Mouse (Mus musculus) MEL (cell line): ENCODE data around the gene Gm34302. TPM values are rescaled to one million over a fixed set of nuclear protein-coding genes. Genes with fewer than 3 reads are reported as not detected.

ENCODE experiments used
- DNase-seq: peaks from one replicate; pipeline ENCODE4 v3.0.0; 2011; ENCODE audit warnings: low read depth, low spot score
- H3K27ac ChIP-seq: 2 replicates; pipeline ENCODE4 v1.5.1; 2012; ENCODE audit warnings: low read depth, mild to moderate bottlenecking, control low read depth, low read length, moderate library complexity; ENCODE audit not compliant: control insufficient read depth
- H3K27me3 ChIP-seq, 2 experiments: fragments of 150-350 bp in 1 of 2; sonication (generic) in 1 of 2; 2 replicates each; pipeline ENCODE4 v1.6.1; 2012; ENCODE audit warnings: low read length in 2 of 2, mild to moderate bottlenecking in 2 of 2, improper control_type of control experiment in 1 of 2, moderate library complexity in 1 of 2; ENCODE audit not compliant: insufficient read depth in 2 of 2, control insufficient read depth in 1 of 2
- H3K36me3 ChIP-seq, 2 experiments: 2 replicates each; pipeline ENCODE4 v1.6.1; 2012 to 2014; ENCODE audit warnings: low read length in 2 of 2, improper control_type of control experiment in 1 of 2, inconsistent platforms in 1 of 2, mild to moderate bottlenecking in 1 of 2; ENCODE audit not compliant: insufficient read depth in 2 of 2, control insufficient read depth in 1 of 2
- H3K4me1 ChIP-seq, 2 experiments: fragments of 150-350 bp in 1 of 2; sonication (generic) in 1 of 2; 2 replicates each; pipeline ENCODE4 v1.6.1; 2012; ENCODE audit warnings: low read length in 2 of 2, improper control_type of control experiment in 1 of 2, mild to moderate bottlenecking in 1 of 2; ENCODE audit not compliant: insufficient read depth in 2 of 2, control insufficient read depth in 1 of 2
- H3K4me3 ChIP-seq, 2 experiments: fragments of 150-350 bp in 1 of 2; sonication (generic) in 1 of 2; 2 replicates each; pipeline ENCODE4 v1.5.1; 2012; ENCODE audit warnings: low read depth in 2 of 2, low read length in 2 of 2, mild to moderate bottlenecking in 2 of 2, moderate library complexity in 2 of 2, control low read depth in 1 of 2, improper control_type of control experiment in 1 of 2; ENCODE audit not compliant: control insufficient read depth in 1 of 2, insufficient read depth in 1 of 2
- H3K79me2 ChIP-seq: 2 replicates; pipeline ENCODE4 v1.6.1; 2012; ENCODE audit warnings: mild to moderate bottlenecking, low read length, moderate library complexity; ENCODE audit not compliant: control insufficient read depth, poor library complexity, insufficient read depth
- H3K9ac ChIP-seq: 2 replicates; pipeline ENCODE4 v1.6.1; 2012; ENCODE audit warnings: low read depth, mild to moderate bottlenecking, control low read depth, low read length, moderate library complexity; ENCODE audit not compliant: control insufficient read depth, poor library complexity, severe bottlenecking
- H3K9me3 ChIP-seq: fragments of 150-350 bp; sonication (generic); replicated peaks from 2 replicates; pipeline ENCODE4 v1.6.1; 2012; ENCODE audit warnings: mild to moderate bottlenecking, low read length, improper control_type of control experiment, moderate library complexity; ENCODE audit not compliant: insufficient read depth
- BHLHE40 ChIP-seq: IDR thresholded peaks from 2 replicates; pipeline ENCODE4 v1.6.1; 2012; ENCODE audit warnings: low read depth, mild to moderate bottlenecking, inconsistent platforms, low read length, improper control_type of control experiment, borderline replicate concordance
- CHD1 ChIP-seq: IDR thresholded peaks from 2 replicates; pipeline ENCODE4 v1.6.1; 2012; ENCODE audit warnings: low read depth, mild to moderate bottlenecking, inconsistent platforms, low read length, improper control_type of control experiment
- CHD2 ChIP-seq: IDR thresholded peaks from 2 replicates; pipeline ENCODE4 v1.6.1; 2011; ENCODE audit warnings: low read length, improper control_type of control experiment
- CTCF ChIP-seq, 3 experiments: IDR thresholded peaks in 2 of 3; conservative IDR thresholded peaks in 1 of 3; 2 replicates each; pipeline ENCODE4 v1.5.1; 2011 to 2012; ENCODE audit warnings: low read length in 3 of 3, low read depth in 2 of 3, mild to moderate bottlenecking in 2 of 3, improper control_type of control experiment in 1 of 3, inconsistent platforms in 1 of 3, mixed read lengths in 1 of 3, moderate library complexity in 1 of 3; ENCODE audit not compliant: control insufficient read depth in 1 of 3, insufficient read depth in 1 of 3, poor library complexity in 1 of 3, severe bottlenecking in 1 of 3
- ELF1 ChIP-seq: IDR thresholded peaks from 2 replicates; pipeline ENCODE4 v1.6.1; 2014; ENCODE audit warnings: low read depth, mild to moderate bottlenecking, inconsistent platforms, low read length, improper control_type of control experiment, moderate library complexity
- EP300 ChIP-seq, 2 experiments: IDR thresholded peaks; 2 replicates each; pipeline ENCODE4 v1.6.1; 2011; ENCODE audit warnings: improper control_type of control experiment in 2 of 2, low read length in 2 of 2, low read depth in 1 of 2, mild to moderate bottlenecking in 1 of 2
- ETS1 ChIP-seq: IDR thresholded peaks from 2 replicates; pipeline ENCODE4 v1.6.1; 2012; ENCODE audit warnings: low read depth, mild to moderate bottlenecking, inconsistent platforms, low read length, improper control_type of control experiment, moderate library complexity
- GABPA ChIP-seq: IDR thresholded peaks from 2 replicates; pipeline ENCODE4 v1.6.1; 2012; ENCODE audit warnings: low read depth, mild to moderate bottlenecking, inconsistent platforms, low read length, improper control_type of control experiment, moderate library complexity
- GATA1 ChIP-seq: IDR thresholded peaks from 2 replicates; pipeline ENCODE4 v1.6.1; 2011; ENCODE audit warnings: low read depth, low read length, improper control_type of control experiment
- JUND ChIP-seq: IDR thresholded peaks from 2 replicates; pipeline ENCODE4 v1.6.1; 2011; ENCODE audit warnings: low read depth, mild to moderate bottlenecking, improper control_type of control experiment, low read length
- KAT2A ChIP-seq: conservative IDR thresholded peaks from 2 replicates; pipeline ENCODE4 v1.6.1; 2012; ENCODE audit warnings: low read depth, low read length, improper control_type of control experiment, inconsistent platforms
- MAFK ChIP-seq: IDR thresholded peaks from 2 replicates; pipeline ENCODE4 v1.6.1; 2011; ENCODE audit warnings: low read depth, mild to moderate bottlenecking, low read length, improper control_type of control experiment, borderline replicate concordance
- MAX ChIP-seq: IDR thresholded peaks from 2 replicates; pipeline ENCODE4 v1.6.1; 2011; ENCODE audit warnings: low read length, improper control_type of control experiment
- MAZ ChIP-seq: IDR thresholded peaks from 2 replicates; pipeline ENCODE4 v1.6.1; 2012; ENCODE audit warnings: low read depth, mild to moderate bottlenecking, inconsistent platforms, low read length, improper control_type of control experiment
- MXI1 ChIP-seq: IDR thresholded peaks from 2 replicates; pipeline ENCODE4 v1.6.1; 2011; ENCODE audit warnings: mild to moderate bottlenecking, low read depth, low read length, improper control_type of control experiment
- MYB ChIP-seq: IDR thresholded peaks from 2 replicates; pipeline ENCODE4 v1.6.1; 2011; ENCODE audit warnings: mild to moderate bottlenecking, low read depth, low read length, improper control_type of control experiment
- MYC ChIP-seq: IDR thresholded peaks from 2 replicates; pipeline ENCODE4 v1.6.1; 2011; ENCODE audit warnings: low read depth, mild to moderate bottlenecking, low read length, improper control_type of control experiment, moderate library complexity
- NRF1 ChIP-seq: IDR thresholded peaks from 2 replicates; pipeline ENCODE4 v1.6.1; 2014; ENCODE audit warnings: low read depth, mild to moderate bottlenecking, inconsistent platforms, low read length, improper control_type of control experiment, moderate library complexity; ENCODE audit not compliant: poor library complexity, insufficient read depth, severe bottlenecking
- POLR2AphosphoS5 ChIP-seq: IDR thresholded peaks from 2 replicates; pipeline ENCODE4 v1.6.1; 2012; ENCODE audit warnings: low read depth, borderline replicate concordance, mild to moderate bottlenecking, inconsistent platforms, low read length, moderate library complexity, mixed read lengths
- RAD21 ChIP-seq: IDR thresholded peaks from 2 replicates; pipeline ENCODE4 v1.6.1; 2011; ENCODE audit warnings: mild to moderate bottlenecking, low read depth, low read length, improper control_type of control experiment
- TAL1 ChIP-seq: IDR thresholded peaks from 2 replicates; pipeline ENCODE4 v1.6.1; 2012; ENCODE audit warnings: mild to moderate bottlenecking, inconsistent platforms, low read length, moderate library complexity, mixed read lengths
- TBP ChIP-seq: IDR thresholded peaks from 2 replicates; pipeline ENCODE4 v1.8.0; 2011; ENCODE audit warnings: low read depth, low read length, improper control_type of control experiment
- UBTF ChIP-seq: IDR thresholded peaks from 2 replicates; pipeline ENCODE4 v1.6.1; 2012; ENCODE audit warnings: low read depth, mild to moderate bottlenecking, inconsistent platforms, low read length, improper control_type of control experiment, moderate library complexity, borderline replicate concordance; ENCODE audit not compliant: insufficient read depth
- USF1 ChIP-seq: IDR thresholded peaks from 2 replicates; pipeline ENCODE4 v1.6.1; 2014; ENCODE audit warnings: low read depth, mild to moderate bottlenecking, inconsistent platforms, low read length, improper control_type of control experiment, moderate library complexity
- ZMIZ1 ChIP-seq: IDR thresholded peaks from 2 replicates; pipeline ENCODE4 v1.6.1; 2012; ENCODE audit warnings: low read depth, mild to moderate bottlenecking, inconsistent platforms, low read length, improper control_type of control experiment, moderate library complexity
- polyA plus RNA-seq, 2 experiments: library from polyadenylated mRNA; stranded (reverse) in 1 of 2; unstranded in 1 of 2; fragments of >175 nt in 1 of 2; fragments of >200 nt in 1 of 2; gene quantifications; 2 replicates each; pipeline versions ENCODE4 v1.2.1 to v1.2.4; 2012; ENCODE audit warnings: low replicate concordance in 2 of 2, low read depth in 1 of 2; ENCODE audit not compliant: insufficient read length in 2 of 2, insufficient read depth in 1 of 2, missing spikeins in 1 of 2
- total RNA-seq: library from RNA; depleted of rRNA; stranded (reverse); fragments of 300-350 nt; gene quantifications from 2 replicates; pipeline ENCODE4 v1.2.3, GENCODE M21; 2012

Gene Gm34302
- total and polyA plus RNA-seq, 3 experiments = not detected

DNA sequence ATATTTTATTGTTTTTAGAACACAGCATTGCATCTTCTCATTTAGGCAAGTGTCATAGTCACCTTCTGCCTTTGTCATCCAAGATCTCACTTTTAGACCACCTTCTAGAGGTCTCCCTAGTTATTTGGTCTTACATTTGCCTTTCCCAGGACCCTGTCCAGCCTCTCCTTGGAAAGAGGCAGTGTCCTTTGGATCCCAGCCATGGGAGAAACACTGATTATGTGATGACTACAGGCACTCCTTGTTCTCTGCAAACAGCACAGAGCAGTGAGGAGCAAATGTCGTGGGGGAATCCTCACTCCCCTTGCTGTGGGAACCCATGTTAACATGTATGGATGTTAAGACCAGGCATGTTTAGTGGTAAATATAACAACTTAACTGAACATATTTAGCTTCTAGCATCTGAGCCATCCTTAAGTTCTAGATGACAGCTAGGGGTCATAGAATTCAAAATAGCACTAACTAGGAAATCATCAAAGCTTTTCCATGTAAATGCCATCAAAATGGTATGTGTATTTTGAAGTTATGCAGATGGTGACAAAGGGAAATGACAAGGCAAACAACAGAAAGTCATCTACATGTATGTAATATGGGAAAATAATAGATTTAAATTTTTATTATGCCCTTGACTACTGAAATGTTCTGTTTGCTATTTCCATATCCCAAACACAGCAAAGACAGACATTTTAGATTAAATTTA is 43.1 kb downstream of the Gm34302 start:
- Histone ChIP-seq H3K9me3 (no peaks in the 10 kb centered on the region), H3K27ac (no peak overlapping the region), H3K27me3 (no peaks in the 10 kb centered on the region), H3K4me3 (no peak overlapping the region), H3K36me3 (no peaks in the 10 kb centered on the region), H3K9ac (no peak overlapping the region), H3K79me2 (no peaks in the 10 kb centered on the region), H3K4me1 (no peaks in the 10 kb centered on the region)
- no peak for DNase-seq
- no peak for TF ChIP-seq NRF1
- TF ChIP-seq BHLHE40 = no peak
- TF ChIP-seq RAD21 = no peak
- no peak for TF ChIP-seq GABPA
- TF ChIP-seq MYB = no peak
- no peak for TF ChIP-seq ZMIZ1
- TF ChIP-seq MXI1 = no peak
- TF ChIP-seq MAX = no peak
- no peak for TF ChIP-seq ELF1
- TF ChIP-seq TBP = no peak
- TF ChIP-seq CHD1 = no peak
- no peak for TF ChIP-seq UBTF

DNA sequence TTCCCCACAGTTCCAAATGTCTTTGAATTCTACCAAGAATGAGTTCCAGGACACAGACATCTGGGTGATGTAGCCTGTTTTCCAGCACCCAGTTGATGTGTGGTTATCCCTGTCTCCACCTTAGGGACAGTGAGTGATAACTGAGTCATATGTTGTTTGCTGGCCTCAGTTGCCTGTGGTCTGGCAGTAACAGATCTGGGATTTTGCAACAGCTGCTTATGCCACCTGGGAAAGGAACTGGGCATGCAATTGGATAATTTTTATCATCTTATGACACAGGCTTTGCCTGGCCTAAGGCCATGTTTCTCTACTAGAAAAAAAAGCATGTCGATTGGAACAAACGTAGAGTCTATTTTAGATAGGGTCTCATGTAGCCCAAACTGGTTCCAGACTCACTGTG is 43.9 kb downstream of the Gm34302 start:
- no peaks in the 10 kb centered on the region for H3K4me1 ChIP-seq
- H3K9me3 ChIP-seq = no peaks in the 10 kb centered on the region
- no peak overlapping the region for H3K27ac ChIP-seq
- TF ChIP-seq POLR2AphosphoS5 (no peak), TBP (no peak)
- DNase-seq = no peak
- no peaks in the 10 kb centered on the region for H3K79me2 ChIP-seq
- no peaks in the 10 kb centered on the region for H3K27me3 ChIP-seq
- no peaks in the 10 kb centered on the region for H3K36me3 ChIP-seq
- H3K9ac ChIP-seq = no peak overlapping the region
- no peak overlapping the region for H3K4me3 ChIP-seq

DNA sequence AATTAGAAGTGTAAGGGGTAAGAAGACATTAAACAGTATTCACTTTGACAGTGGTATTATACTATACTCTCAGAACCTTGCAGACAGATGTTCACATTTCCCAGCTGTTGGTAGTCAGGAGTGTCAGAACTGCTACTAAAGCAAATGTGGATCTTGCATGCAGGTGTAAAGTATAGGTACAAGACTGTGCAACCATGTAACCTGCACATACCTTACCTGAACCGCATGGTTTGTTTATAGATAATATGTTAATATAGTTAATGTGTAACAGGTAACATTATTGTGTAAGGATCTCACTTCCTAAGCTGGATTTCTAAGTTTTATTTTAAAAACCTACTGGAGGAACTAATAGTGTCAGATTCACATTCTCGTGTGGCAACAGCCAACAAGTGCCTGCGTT is 44.8 kb downstream of the Gm34302 start:
- Histone ChIP-seq H3K9ac (no peak overlapping the region), H3K36me3 (no peaks in the 10 kb centered on the region), H3K79me2 (no peaks in the 10 kb centered on the region), H3K4me3 (no peak overlapping the region), H3K27me3 (no peaks in the 10 kb centered on the region), H3K9me3 (no peaks in the 10 kb centered on the region), H3K4me1 (no peaks in the 10 kb centered on the region), H3K27ac (no peak overlapping the region)
- DNase-seq = no peak
- TF ChIP-seq USF1 = no peak
- TF ChIP-seq TBP = no peak
- TF ChIP-seq JUND = no peak
- no peak for TF ChIP-seq TAL1
- no peak for TF ChIP-seq GATA1
- no peak for TF ChIP-seq MYC
- TF ChIP-seq KAT2A = no peak
- no peak for TF ChIP-seq EP300 (IDR thresholded peaks at IDR 0.05; ENCODE audit: low read depth in 1 of 2, low read length in 2 of 2)
- no peak for TF ChIP-seq CTCF (IDR thresholded peaks at IDR 0.05 in 2 of 3, conservative IDR thresholded peaks at IDR 0.05 in 1 of 3; ENCODE audit: control insufficient read depth in 1 of 3, insufficient read depth in 1 of 3, low read depth in 2 of 3, low read length in 3 of 3, poor library complexity in 1 of 3, severe bottlenecking in 1 of 3)
- TF ChIP-seq RAD21 = no peak
- no peak for TF ChIP-seq ETS1
- no peak for TF ChIP-seq ELF1
- no peak for TF ChIP-seq BHLHE40
- no peak for TF ChIP-seq MAFK
- no peak for TF ChIP-seq CHD2
- no peak for TF ChIP-seq MAZ
